Mouse (Mus musculus): ENCODE data around the gene Psmd13. TPM values are rescaled to one million over a fixed set of nuclear protein-coding genes. Genes with fewer than 3 reads are reported as not detected.

Gene Psmd13
- polyA plus RNA-seq (2012; rRNA removed): 74.8 and 77.4 TPM in 2 replicates

GRCm38 (mm10) chr7:140881696-140882468, at the start of gene Psmd13, which contains the start of gene Sirt3:
TSS of gene Psmd13 (plus strand) at chr7:140881968.
TSS of gene Sirt3 (minus strand) at chr7:140882309.
- TF ChIP-seq CTCF (IDR thresholded peaks at IDR 0.05; ENCODE audit: control insufficient read depth, insufficient read depth, insufficient replicate concordance, low read depth, low read length): no peak
- TF ChIP-seq POLR2A (IDR thresholded peaks at IDR 0.05; ENCODE audit: control insufficient read depth, low read depth, low read length): peak; percentile 93
- Histone ChIP-seq H3K4me3 (ENCODE audit: control insufficient read depth, low read depth, low read length) (peak within 1 kb of the TSS; percentile 97), H3K4me1 (ENCODE audit: control insufficient read depth, insufficient read depth, low read length) (peaks cover 3% of the 10 kb centered on the region), H3K27ac (ENCODE audit: control insufficient read depth, insufficient read depth, low read depth, low read length) (peak within 1 kb of the TSS; percentile 89), H3K36me3 (ENCODE audit: control insufficient read depth, insufficient read depth, low read length) (peaks cover 3% of the 10 kb centered on the region), H3K27me3 (ENCODE audit: control insufficient read depth, insufficient read depth, low read length) (no peaks in the 10 kb centered on the region)

GRCm38 (mm10) chr7:140833341-140833740, 48.4 kb upstream of the Psmd13 start:
- H3K4me1 ChIP-seq (ENCODE audit: control insufficient read depth, insufficient read depth, low read length): no peaks in the 10 kb centered on the region; the same call in 1 of the 2 replicates
- no peak for TF ChIP-seq CTCF (IDR thresholded peaks at IDR 0.05; ENCODE audit: control insufficient read depth, insufficient read depth, insufficient replicate concordance, low read depth, low read length)
- no peak for TF ChIP-seq POLR2A (IDR thresholded peaks at IDR 0.05; ENCODE audit: control insufficient read depth, low read depth, low read length)
- no peak overlapping the region for H3K4me3 ChIP-seq (ENCODE audit: control insufficient read depth, low read depth, low read length)
- H3K36me3 ChIP-seq (ENCODE audit: control insufficient read depth, insufficient read depth, low read length): no peaks in the 10 kb centered on the region
- no peaks in the 10 kb centered on the region for H3K27me3 ChIP-seq (ENCODE audit: control insufficient read depth, insufficient read depth, low read length)
- H3K27ac ChIP-seq (ENCODE audit: control insufficient read depth, insufficient read depth, low read depth, low read length): no peak overlapping the region

- no peak within 1 kb of the TSS for H3K27ac ChIP-seq (ENCODE audit: control insufficient read depth, insufficient read depth, low read depth, low read length)
- no peak within 1 kb of the TSS for H3K4me3 ChIP-seq (ENCODE audit: control insufficient read depth, low read depth, low read length)
Measured at GRCm38 (mm10) chr7:140834968-140835757, 46.6 kb upstream of the Psmd13 start, which contains the start of gene Urah. TSS of gene Urah (plus strand) at chr7:140835018.

GRCm38 (mm10) chr7:140835758-140836087, 46.0 kb upstream of the Psmd13 start:
- H3K36me3 ChIP-seq (ENCODE audit: control insufficient read depth, insufficient read depth, low read length): no peaks in the 10 kb centered on the region
- H3K4me3 ChIP-seq (ENCODE audit: control insufficient read depth, low read depth, low read length): no peak overlapping the region
- TF ChIP-seq POLR2A (IDR thresholded peaks at IDR 0.05; ENCODE audit: control insufficient read depth, low read depth, low read length) (no peak), CTCF (IDR thresholded peaks at IDR 0.05; ENCODE audit: control insufficient read depth, insufficient read depth, insufficient replicate concordance, low read depth, low read length) (no peak)
- H3K27me3 ChIP-seq (ENCODE audit: control insufficient read depth, insufficient read depth, low read length): no peaks in the 10 kb centered on the region
- H3K27ac ChIP-seq (ENCODE audit: control insufficient read depth, insufficient read depth, low read depth, low read length): no peak overlapping the region
- H3K4me1 ChIP-seq (ENCODE audit: control insufficient read depth, insufficient read depth, low read length): no peaks in the 10 kb centered on the region; the same call in 1 of the 2 replicates

More at GRCm38 (mm10) chr7:140834968-140835757, 46.6 kb upstream of the Psmd13 start, which contains the start of gene Urah:
- no peaks in the 10 kb centered on the region for H3K27me3 ChIP-seq (ENCODE audit: control insufficient read depth, insufficient read depth, low read length)
- no peaks in the 10 kb centered on the region; the same call in 1 of the 2 replicates for H3K4me1 ChIP-seq (ENCODE audit: control insufficient read depth, insufficient read depth, low read length)
- TF ChIP-seq POLR2A (IDR thresholded peaks at IDR 0.05; ENCODE audit: control insufficient read depth, low read depth, low read length) (no peak), CTCF (IDR thresholded peaks at IDR 0.05; ENCODE audit: control insufficient read depth, insufficient read depth, insufficient replicate concordance, low read depth, low read length) (no peak)
- no peaks in the 10 kb centered on the region for H3K36me3 ChIP-seq (ENCODE audit: control insufficient read depth, insufficient read depth, low read length)

- Histone ChIP-seq H3K4me1 (ENCODE audit: control insufficient read depth, insufficient read depth, low read length) (no peaks in the 10 kb centered on the region; the same call in 1 of the 2 replicates), H3K27ac (ENCODE audit: control insufficient read depth, insufficient read depth, low read depth, low read length) (no peak overlapping the region), H3K36me3 (ENCODE audit: control insufficient read depth, insufficient read depth, low read length) (no peaks in the 10 kb centered on the region), H3K27me3 (ENCODE audit: control insufficient read depth, insufficient read depth, low read length) (no peaks in the 10 kb centered on the region), H3K4me3 (ENCODE audit: control insufficient read depth, low read depth, low read length) (no peak overlapping the region)
- TF ChIP-seq POLR2A (IDR thresholded peaks at IDR 0.05; ENCODE audit: control insufficient read depth, low read depth, low read length): no peak
- no peak for TF ChIP-seq CTCF (IDR thresholded peaks at IDR 0.05; ENCODE audit: control insufficient read depth, insufficient read depth, insufficient replicate concordance, low read depth, low read length)
Measured at GRCm38 (mm10) chr7:140836243-140837115, 45.3 kb upstream of the Psmd13 start.

GRCm38 (mm10) chr7:140839556-140839955, 42.2 kb upstream of the Psmd13 start:
- H3K27me3 ChIP-seq (ENCODE audit: control insufficient read depth, insufficient read depth, low read length): no peaks in the 10 kb centered on the region
- no peak for TF ChIP-seq CTCF (IDR thresholded peaks at IDR 0.05; ENCODE audit: control insufficient read depth, insufficient read depth, insufficient replicate concordance, low read depth, low read length)
- no peak for TF ChIP-seq POLR2A (IDR thresholded peaks at IDR 0.05; ENCODE audit: control insufficient read depth, low read depth, low read length)
- H3K27ac ChIP-seq (ENCODE audit: control insufficient read depth, insufficient read depth, low read depth, low read length): no peak overlapping the region
- H3K36me3 ChIP-seq (ENCODE audit: control insufficient read depth, insufficient read depth, low read length): no peaks in the 10 kb centered on the region
- H3K4me1 ChIP-seq (ENCODE audit: control insufficient read depth, insufficient read depth, low read length): peaks cover 3% of the 10 kb centered on the region; the same call in 1 of the 2 replicates
- no peak overlapping the region for H3K4me3 ChIP-seq (ENCODE audit: control insufficient read depth, low read depth, low read length)

All from testis, adult 2 months (tissue).